Mouse (Mus musculus): ENCODE measurements around the gene Orm2.
A peak's percentile ranks its signal among the peaks of the same experiment; 100 is the strongest.

The Orm2 gene

DNA sequence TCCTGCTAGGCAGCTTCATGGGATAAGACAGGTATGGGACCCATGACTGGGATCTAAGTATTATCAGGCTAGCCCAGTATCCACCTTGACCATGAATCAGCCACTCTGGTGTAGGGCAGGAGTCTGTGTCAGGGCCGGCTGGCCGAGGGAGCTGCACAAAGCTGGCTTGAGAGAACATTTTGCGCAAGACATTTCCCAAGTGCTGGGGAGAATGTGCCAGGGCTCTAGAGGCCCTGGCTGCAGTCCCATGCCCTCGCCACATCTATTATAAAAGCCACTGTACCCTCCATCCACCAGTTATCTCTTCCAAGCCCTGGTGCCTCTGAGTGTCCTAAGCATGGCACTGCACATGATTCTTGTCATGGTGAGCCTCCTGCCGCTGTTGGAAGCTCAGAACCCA is at the start of gene Orm2:
Orm2 (plus strand) TSS at position 300 of the 400 bp plus-strand sequence.
- DNase-seq: no peak

DNA sequence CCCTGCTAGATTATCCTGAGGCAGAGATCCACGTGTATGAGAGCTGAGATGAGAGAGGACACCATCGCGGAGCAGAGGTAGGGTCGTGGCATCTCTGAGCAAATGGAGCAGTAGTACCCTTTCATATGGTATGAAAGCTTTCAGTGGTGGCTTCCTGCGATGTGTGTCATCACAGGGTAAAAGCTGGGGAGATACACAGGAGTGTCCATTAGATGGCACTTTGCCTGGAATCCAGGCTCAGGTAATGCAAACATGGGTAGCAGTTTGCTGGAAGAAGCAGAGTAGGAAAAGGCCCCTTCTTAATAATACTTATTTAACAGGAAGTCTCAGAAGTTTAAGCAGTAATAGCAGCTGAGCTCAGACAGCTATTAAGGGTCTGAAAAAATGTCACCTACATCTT is 48.2 kb upstream of the Orm2 start:
- DNase-seq: peak; percentile 1

DNA sequence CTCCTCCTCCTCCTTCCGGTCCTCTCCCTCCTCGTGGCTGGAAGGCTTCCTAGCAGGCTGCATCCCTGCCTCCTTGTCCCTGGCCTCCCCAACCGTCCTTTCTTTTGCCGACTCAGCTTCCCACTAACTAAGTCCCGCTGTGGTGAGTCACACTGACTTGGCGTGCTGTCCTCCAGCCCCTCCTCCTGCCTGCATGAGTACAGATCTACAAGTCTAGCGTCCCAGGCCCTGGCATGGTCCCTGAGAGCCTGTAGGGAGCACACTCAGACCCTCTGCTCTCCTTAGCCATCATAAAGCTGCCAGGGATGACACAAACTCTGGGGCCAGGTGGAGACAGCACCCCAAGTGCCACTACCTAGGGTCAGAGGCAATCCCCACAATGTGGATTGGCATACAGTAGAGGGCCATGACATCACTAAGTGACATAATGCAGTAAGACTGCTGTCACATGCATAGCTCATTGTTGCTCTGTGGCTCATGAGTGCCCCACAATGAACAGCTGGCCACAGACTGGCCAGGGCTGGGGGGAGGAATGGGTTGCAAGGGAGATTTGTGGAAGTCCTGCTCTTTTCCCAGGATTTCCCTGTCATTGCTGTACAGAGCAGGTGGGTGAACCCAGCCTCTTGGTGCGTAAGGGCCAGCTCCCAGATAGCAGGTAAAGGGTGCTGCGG is 46.0 kb upstream of the Orm2 start:
- peak; percentile 25 for DNase-seq

GRCm38 (mm10) chr4:63319566-63319965 is 42.7 kb upstream of the Orm2 start:
- peak; percentile 71 for DNase-seq

- DNase-seq: no peak
Measured at GRCm38 (mm10) chr4:63323275-63323815, 38.9 kb upstream of the Orm2 start.

- DNase-seq: no peak
Measured at GRCm38 (mm10) chr4:63333403-63333802, 28.8 kb upstream of the Orm2 start.

- DNase-seq: no peak
Measured at GRCm38 (mm10) chr4:63338414-63339076, 23.7 kb upstream of the Orm2 start.

DNA sequence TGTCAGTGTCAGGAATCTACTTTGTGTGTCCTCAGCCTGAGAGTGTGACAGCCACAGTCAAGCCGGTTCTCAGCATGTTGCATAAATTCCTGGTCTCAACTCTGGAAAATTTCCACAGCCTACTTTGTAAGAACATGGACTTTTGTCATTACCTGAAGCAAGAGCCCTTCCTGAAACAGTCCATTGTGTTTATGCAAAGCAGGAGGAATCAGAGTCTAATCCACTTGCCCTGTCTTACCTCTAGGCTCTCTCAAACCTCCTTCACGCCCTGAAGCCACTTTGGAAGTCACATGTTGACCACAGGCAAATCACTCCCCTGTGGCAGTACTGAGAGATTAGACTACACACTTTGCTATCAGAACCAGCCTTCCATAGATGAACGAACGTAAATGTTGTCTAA is 19.8 kb upstream of the Orm2 start:
- DNase-seq: no peak

- no peak for DNase-seq
Measured at GRCm38 (mm10) chr4:63343608-63344007, 18.6 kb upstream of the Orm2 start.

GRCm38 (mm10) chr4:63344295-63344694 is 18.0 kb upstream of the Orm2 start, which contains the start of gene Orm1:
TSS of gene Orm1 (plus strand) at chr4:63344560.
- no peak for DNase-seq

DNA sequence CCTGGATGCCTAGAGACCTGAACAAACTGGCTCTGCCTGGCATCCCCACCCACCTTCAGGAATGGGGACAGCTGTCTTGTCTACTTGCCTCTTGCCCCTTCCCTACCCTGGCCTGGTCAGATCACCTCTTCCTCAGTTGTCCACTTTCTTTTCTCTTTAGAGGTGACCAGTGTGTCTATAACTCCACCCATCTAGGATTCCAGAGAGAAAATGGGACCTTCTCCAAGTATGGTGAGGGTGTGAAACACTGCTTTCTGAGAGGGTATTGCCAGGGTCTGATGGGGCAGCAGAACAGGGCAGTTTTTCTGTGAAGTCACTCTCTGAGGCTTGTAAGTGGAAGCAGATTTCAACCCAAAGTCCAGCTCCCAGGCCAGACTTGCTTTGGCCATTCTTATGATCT is 17.0 kb upstream of the Orm2 start:
- no peak for DNase-seq

- DNase-seq: no peak
Measured at GRCm38 (mm10) chr4:63346659-63347058, 15.6 kb upstream of the Orm2 start.

GRCm38 (mm10) chr4:63348524-63348923 is 13.7 kb upstream of the Orm2 start:
- no peak for DNase-seq

DNA sequence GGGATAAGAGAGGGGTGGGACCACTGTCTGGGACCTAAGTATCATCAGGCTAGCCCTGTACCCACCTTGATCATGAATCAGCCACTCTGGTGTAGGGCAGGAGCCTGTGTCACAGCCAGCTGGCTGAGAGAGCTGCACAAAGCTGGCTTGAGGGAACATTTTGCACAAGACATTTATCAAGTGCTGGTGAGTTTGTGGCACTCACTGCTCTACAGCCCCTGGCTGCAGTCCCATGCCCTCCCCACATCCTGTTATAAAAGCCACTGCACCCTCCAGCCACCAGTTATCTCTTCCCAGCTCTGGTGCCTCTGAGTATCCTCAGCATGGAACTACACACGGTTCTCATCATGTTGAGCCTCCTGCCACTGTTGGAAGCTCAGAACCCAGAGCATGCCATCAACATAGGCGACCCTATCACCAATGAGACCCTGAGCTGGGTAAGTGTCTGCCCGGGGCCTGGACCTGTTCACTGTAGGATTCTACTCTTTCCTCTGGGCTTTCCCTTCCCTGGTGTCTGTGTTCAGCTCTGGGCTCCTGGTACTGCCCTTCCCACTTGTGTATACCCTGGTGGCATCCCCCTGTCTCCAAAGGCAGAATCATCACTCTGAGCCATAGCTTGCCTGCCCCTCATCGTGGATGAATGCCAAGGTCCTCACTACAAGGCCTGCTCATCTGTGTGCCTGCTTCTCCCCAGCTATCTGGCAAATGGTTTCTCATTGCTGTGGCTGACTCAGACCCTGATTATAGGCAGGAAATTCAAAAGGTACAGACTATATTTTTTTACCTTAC is 6.2 kb upstream of the Orm2 start, which contains the start of gene Orm3:
Orm3 (plus strand) TSS at position 286 of the 789 bp plus-strand sequence.
- no peak for DNase-seq

DNA sequence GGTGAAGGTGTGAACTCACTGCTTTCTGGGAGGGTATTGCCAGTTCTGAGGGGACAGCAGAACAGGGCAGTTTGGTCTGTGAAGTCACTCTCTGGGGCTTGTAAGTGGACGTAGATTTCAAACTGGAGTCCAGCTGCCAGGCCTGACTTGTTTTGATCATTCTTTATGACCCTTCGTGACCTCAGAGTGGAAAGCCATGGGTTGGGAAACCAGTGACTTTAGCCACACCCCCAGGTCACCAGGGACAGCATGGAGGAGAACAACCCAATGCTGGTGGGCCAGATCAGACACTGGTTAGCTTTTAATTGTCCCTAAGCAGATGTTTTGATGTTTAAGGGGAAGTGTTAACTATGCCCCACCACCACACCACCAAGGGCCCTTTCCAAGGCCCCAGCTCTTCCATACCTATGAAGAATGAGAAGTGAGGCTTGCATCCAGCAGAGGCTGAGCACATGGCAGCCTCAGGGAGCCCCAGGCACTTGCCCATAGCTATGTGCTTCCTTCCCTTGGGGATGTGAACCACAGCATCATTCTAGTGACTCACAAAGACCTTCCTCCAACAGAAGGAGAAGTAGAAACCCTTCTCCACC is 5.2 kb upstream of the Orm2 start:
- no peak for DNase-seq

GRCm38 (mm10) chr4:63359861-63360260 is 2.4 kb upstream of the Orm2 start:
- DNase-seq: no peak

DNA sequence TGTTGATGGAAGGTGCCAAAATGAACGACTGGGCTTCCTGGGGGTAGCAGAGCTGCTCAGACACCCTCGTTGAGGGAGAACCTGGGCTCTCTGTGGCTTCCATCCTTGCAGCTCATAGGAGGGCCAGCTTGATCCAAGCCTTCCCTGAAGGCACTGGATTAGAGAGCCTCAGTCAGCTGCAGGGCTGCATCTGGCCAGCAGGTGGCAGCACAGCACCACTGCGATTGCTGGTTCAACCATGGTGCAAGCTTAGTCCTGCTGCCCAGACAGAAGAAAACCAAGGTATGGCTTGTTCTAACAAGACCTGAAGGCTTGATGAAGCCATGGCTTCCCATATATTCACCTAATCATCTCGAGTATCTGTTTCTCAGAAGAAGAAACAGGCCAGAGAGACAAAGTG is 6.3 kb downstream of the Orm2 start:
- DNase-seq: peak; percentile 89

GRCm38 (mm10) chr4:63370897-63371296 is 8.6 kb downstream of the Orm2 start:
- no peak for DNase-seq

DNA sequence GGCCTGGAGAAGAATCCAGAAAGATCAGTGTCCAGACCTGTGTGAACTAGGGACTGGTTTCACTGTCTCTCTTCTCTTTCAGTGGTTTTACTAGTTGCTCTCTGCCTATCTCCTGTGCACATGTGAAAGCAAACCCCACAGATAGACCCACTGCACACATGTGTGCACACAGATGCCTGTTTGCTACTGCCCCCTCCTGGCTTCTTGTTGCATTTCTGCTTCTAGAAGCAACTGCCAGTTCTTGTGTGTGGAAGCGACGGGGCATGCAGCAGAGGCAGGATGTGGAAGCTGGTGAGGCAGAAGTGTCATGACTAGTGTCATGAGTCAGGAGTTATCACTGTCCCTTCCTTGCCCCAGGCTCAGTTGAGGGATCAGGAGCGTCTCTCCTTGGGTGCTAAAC is 9.6 kb downstream of the Orm2 start:
- peak; percentile 54 for DNase-seq

DNA sequence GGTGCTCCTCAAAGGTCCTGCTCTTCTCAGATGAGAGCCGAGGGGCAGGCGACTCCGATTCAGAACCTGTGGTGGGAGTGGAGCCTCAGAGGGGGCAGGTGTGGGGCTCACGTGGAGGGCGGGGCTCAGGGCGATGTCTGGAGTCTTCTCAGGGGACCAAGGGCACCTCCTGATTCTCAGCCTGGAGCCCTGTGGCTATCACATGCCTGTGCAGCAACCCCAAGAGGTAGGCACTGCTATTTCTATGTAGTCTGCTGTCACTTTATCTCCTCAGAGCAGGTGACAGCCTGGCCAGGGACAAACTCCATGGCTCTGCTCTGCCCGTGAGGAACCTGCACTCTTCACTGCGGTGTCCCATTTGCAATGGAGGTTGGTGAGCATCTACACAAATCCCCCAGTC is 11.2 kb downstream of the Orm2 start:
- DNase-seq: no peak

- no peak for DNase-seq
Measured at GRCm38 (mm10) chr4:63374331-63374730, 12.1 kb downstream of the Orm2 start.

DNA sequence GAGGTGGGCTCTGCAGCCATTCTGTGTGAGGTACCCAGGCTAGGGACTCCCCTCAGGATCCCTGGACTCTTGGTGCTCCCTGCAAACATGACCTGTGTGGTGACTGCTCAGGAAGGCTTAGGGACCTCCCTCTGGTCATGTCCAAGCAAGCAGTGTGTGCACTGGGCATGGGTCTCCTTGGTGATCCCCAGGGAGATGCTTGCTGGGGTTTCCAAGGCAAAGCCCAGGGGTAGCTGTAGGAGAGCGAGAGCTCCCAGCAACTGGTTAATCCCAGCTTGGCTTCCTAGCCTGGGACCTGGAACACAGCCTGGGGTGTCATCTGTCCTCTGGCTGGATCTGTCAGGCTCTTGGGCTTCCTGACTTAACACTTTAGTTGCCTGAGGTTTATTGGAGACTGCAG is 13.1 kb downstream of the Orm2 start:
- DNase-seq: no peak

DNA sequence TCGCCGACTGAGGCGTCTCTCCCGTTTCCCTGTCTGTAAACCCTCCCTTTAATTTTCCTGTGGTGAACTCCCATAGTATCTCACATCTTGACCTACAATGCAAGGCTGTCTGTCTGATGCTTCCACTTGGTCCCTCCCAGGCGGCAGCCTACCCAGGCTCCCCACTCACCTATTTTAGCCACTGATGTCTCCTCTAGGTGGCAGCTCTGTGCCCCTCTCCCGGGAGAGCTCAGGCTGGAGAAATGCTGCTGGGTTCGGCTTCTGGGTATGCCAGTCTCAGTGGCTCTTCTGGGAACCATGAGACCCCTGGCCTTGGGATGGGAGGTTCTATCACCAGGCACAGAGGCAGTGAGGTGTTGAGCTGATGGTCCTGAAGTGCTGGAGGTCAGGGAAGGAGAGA is 15.2 kb downstream of the Orm2 start:
- DNase-seq: no peak
